Mouse (Mus musculus) neural tube, embryonic 10.5 days (tissue): ENCODE measurements around the gene Lck.

ENCODE experiments used
- DNase-seq: peaks from one replicate; pipeline ENCODE4 v3.0.0-alpha.2; 2017; ENCODE audit warnings: low spot score; ENCODE audit errors: extremely low spot score

The Lck gene

GRCm38 (mm10) chr4:129509650-129510049 is 63.8 kb downstream of the Lck start:
- no peak for DNase-seq

GRCm38 (mm10) chr4:129508834-129509600 is 64.4 kb downstream of the Lck start:
- no peak for DNase-seq

GRCm38 (mm10) chr4:129508237-129508515 is 65.3 kb downstream of the Lck start:
- DNase-seq: no peak

GRCm38 (mm10) chr4:129507434-129508236 is 65.8 kb downstream of the Lck start:
- DNase-seq: no peak

GRCm38 (mm10) chr4:129505511-129505910 is 67.9 kb downstream of the Lck start:
- DNase-seq: no peak

GRCm38 (mm10) chr4:129502901-129503444 is 70.5 kb downstream of the Lck start:
- no peak for DNase-seq

GRCm38 (mm10) chr4:129502327-129502888 is 71.0 kb downstream of the Lck start:
- no peak for DNase-seq

GRCm38 (mm10) chr4:129500607-129501566 is 72.6 kb downstream of the Lck start:
- peak; percentile 97 for DNase-seq

GRCm38 (mm10) chr4:129500017-129500416 is 73.4 kb downstream of the Lck start:
- no peak for DNase-seq

- no peak for DNase-seq
These were observed 74.5 kb downstream of the Lck start for GRCm38 (mm10) chr4:129498941-129499340.
